ENCODE assay signal across 11 mouse cellular contexts in genomic region chr1:60609011-60609775, GRCm38 (mm10). TPM values are rescaled to one million over a fixed set of nuclear protein-coding genes. Genes with fewer than 3 reads are reported as not detected.
DNase-seq lines count a peak whose midpoint lies in the region; ATAC-seq lines count a peak whose summit lies in the region.
"Had no signal": no experiment of that assay in that cellular context is flagged by ENCODE, and none has a peak within 500 bp of the region (broad histone marks: within the 10 kb centered on the region; RNA-seq: fewer than 3 reads in every experiment).

No protein-coding gene starts in this region.

- 77% methylated on average over 8 of the region's 8 CpGs for WGBS in embryonic facial prominence, embryonic 14.5 days
- 62% methylated on average over 8 of the region's 8 CpGs for WGBS in intestine, embryonic 15.5 days

- no peaks in the 10 kb centered on the region for H3K27me3 ChIP-seq in embryonic facial prominence, embryonic 14.5 days (replicated peaks; ENCODE audit: control insufficient read depth, insufficient read depth, low read length)
- H3K27me3 ChIP-seq in intestine, embryonic 15.5 days (replicated peaks): no peaks in the 10 kb centered on the region

- H3K36me3 ChIP-seq in embryonic facial prominence, embryonic 14.5 days (ENCODE audit: control insufficient read depth, insufficient read depth, low read length): no peaks in the 10 kb centered on the region
- H3K36me3 ChIP-seq in intestine, embryonic 15.5 days: no peaks in the 10 kb centered on the region
- H3K36me3 ChIP-seq: G1E; midbrain, embryonic 10.5 days had no signal

- H3K9me3 ChIP-seq in embryonic facial prominence, embryonic 14.5 days (ENCODE audit: control insufficient read depth, low read length): no peaks in the 10 kb centered on the region
- no peaks in the 10 kb centered on the region for H3K9me3 ChIP-seq in intestine, embryonic 15.5 days
- H3K9me3 ChIP-seq: G1E; midbrain, embryonic 10.5 days had no signal

- 0 out of 2 replicates have a peak, but pooled peaks cover 4% of the 10 kb centered on the region for H3K4me1 ChIP-seq in embryonic facial prominence, embryonic 14.5 days (ENCODE audit: control insufficient read depth, insufficient read depth, low read length)
- H3K4me1 ChIP-seq in intestine, embryonic 15.5 days (replicated peaks): 0 out of 2 replicates have a peak, but pooled peaks cover 3% of the 10 kb centered on the region
- H3K4me1 ChIP-seq: midbrain, embryonic 10.5 days had no signal

- no peak overlapping the region for H3K27ac ChIP-seq in embryonic facial prominence, embryonic 14.5 days (replicated peaks; ENCODE audit: low read depth, low read length)
- peak overlapping the region; percentile 75 for H3K27ac ChIP-seq in intestine, embryonic 15.5 days
- H3K27ac ChIP-seq: midbrain, embryonic 10.5 days had no signal

- H3K4me2 ChIP-seq in embryonic facial prominence, embryonic 14.5 days (ENCODE audit: low read depth, low read length): no peak overlapping the region
- H3K4me2 ChIP-seq in intestine, embryonic 15.5 days (replicated peaks): no peak overlapping the region

- no peak overlapping the region for H3K9ac ChIP-seq in embryonic facial prominence, embryonic 14.5 days (ENCODE audit: low read depth, low read length)
- H3K9ac ChIP-seq in intestine, embryonic 15.5 days: no peak overlapping the region

- peak; percentile 91 for DNase-seq in embryonic facial prominence, embryonic 14.5 days (ENCODE audit: low spot score)
- peak; percentile 77 to 89 for DNase-seq in heart, adult 18-20 months
- DNase-seq in lung, adult 18-20 months: peak; percentile 77 to 87
- DNase-seq in right cerebral cortex, postnatal 36 days (ENCODE audit: low spot score in 2 of 2): no peak
- no peak for DNase-seq in layer of hippocampus, adult 11-12 months (ENCODE audit: low spot score)

- ATAC-seq in embryonic facial prominence, embryonic 14.5 days (ENCODE audit: low read depth): peak; percentile 86; the same call in 1 of the 2 replicates
- peak; percentile 97 for ATAC-seq in intestine, embryonic 15.5 days
- ATAC-seq in activated CD4-positive, CD25-positive, alpha-beta regulatory T cell, adult 4 months: no peak
- no peak for ATAC-seq in megakaryocyte, adult 5-6 weeks (ENCODE audit: poor library complexity, severe bottlenecking)

- H3K4me3 ChIP-seq in embryonic facial prominence, embryonic 14.5 days (ENCODE audit: low read depth, low read length): no peak overlapping the region
- H3K4me3 ChIP-seq in intestine, embryonic 15.5 days (replicated peaks): no peak overlapping the region
- H3K4me3 ChIP-seq: erythroblast, embryonic 14.5 days; midbrain, embryonic 10.5 days had no signal

RNA-seq across cellular contexts. Expression of gene Raph1, which starts 42.3 kb away (rescaled TPM):
- 35.8 and 44.2 TPM in 2 replicates for polyA plus RNA-seq in embryonic facial prominence, embryonic 14.5 days (2014; fragmentation: Nextera tagmentation; extraction: Ambion mirVana)
- total RNA-seq in heart, adult 18-20 months (2021): 100 to 1,000 TPM in 1 of 2 experiments, 10 to 100 TPM in 1; 95.8 to 122 TPM
- polyA plus RNA-seq in intestine, embryonic 15.5 days (2015; fragmentation: Nextera tagmentation; extraction: Ambion mirVana): 26.5 and 28.6 TPM in 2 replicates
- 1 to 10 TPM; 4.1 to 6.8 TPM for polyA plus RNA-seq in activated CD4-positive, CD25-positive, alpha-beta regulatory T cell, adult 4 months (2017; shearing (Covaris generic))
- total RNA-seq in megakaryocyte, adult 5-6 weeks (2015): 78.7 and 92.4 TPM in 2 replicates
- total RNA-seq in megakaryocyte, adult 5-6 weeks (2017): 21.9 and 36.3 TPM in 2 replicates
- polyA plus RNA-seq: G1E had no signal

Comparison
In these comparisons a context has a peak if more than half of its experiments do, and no peak if none do; other contexts are left out.
1. ATAC-seq: peak in embryonic facial prominence, embryonic 14.5 days (single experiment) and intestine, embryonic 15.5 days (single experiment); none in activated CD4-positive, CD25-positive, alpha-beta regulatory T cell, adult 4 months (single experiment) and megakaryocyte, adult 5-6 weeks (single experiment).
2. DNase-seq: peak in embryonic facial prominence, embryonic 14.5 days (single experiment), heart, adult 18-20 months (2 of 2) and lung, adult 18-20 months (2 of 2); none in right cerebral cortex, postnatal 36 days (0 of 2) and layer of hippocampus, adult 11-12 months (single experiment).